Mouse (Mus musculus) heart, postnatal 0 days (tissue): ENCODE data around the gene Scfd2. TPM values are rescaled to one million over a fixed set of nuclear protein-coding genes. Genes with fewer than 3 reads are reported as not detected.

Experiments
- ATAC-seq: fragments of 200-750 bp; cut with Nextera tagmentation; 2 replicates; pipeline ENCODE4 v1.8.0; 2017; ENCODE audit warnings: low read depth, moderate number of reproducible peaks, moderate library complexity; ENCODE audit not compliant: insufficient read depth
- DNase-seq: peaks from one replicate; pipeline ENCODE4 v3.0.0-alpha.2; 2016; ENCODE audit warnings: low spot score
- H3K27ac ChIP-seq: fragments of 300-500 bp; sonication (generic); 2 replicates; pipeline ENCODE4 v1.5.1; 2014; ENCODE audit warnings: low read depth, mild to moderate bottlenecking
- H3K27me3 ChIP-seq: fragments of 300-500 bp; sonication (generic); 2 replicates; pipeline ENCODE4 v1.6.1; 2014; ENCODE audit warnings: low read length, mixed read lengths; ENCODE audit not compliant: control insufficient read depth, insufficient read depth
- H3K36me3 ChIP-seq: fragments of 300-500 bp; sonication (generic); replicated peaks from 2 replicates; pipeline ENCODE4 v1.6.1; 2014; ENCODE audit warnings: low read length, mixed read lengths; ENCODE audit not compliant: control insufficient read depth, insufficient read depth
- H3K4me1 ChIP-seq: fragments of 300-500 bp; sonication (generic); 2 replicates; pipeline ENCODE4 v1.6.1; 2014; ENCODE audit warnings: antibody characterized with exemption; ENCODE audit not compliant: control insufficient read depth, insufficient read depth
- H3K4me2 ChIP-seq: fragments of 300-500 bp; sonication (generic); 2 replicates; pipeline ENCODE4 v1.6.1; 2014; ENCODE audit warnings: low read depth, mild to moderate bottlenecking, low read length, moderate library complexity
- H3K4me3 ChIP-seq: fragments of 300-500 bp; sonication (generic); 2 replicates; pipeline ENCODE4 v1.5.1; 2014; ENCODE audit warnings: low read depth, low read length
- H3K9ac ChIP-seq: fragments of 300-500 bp; sonication (generic); replicated peaks from 2 replicates; pipeline ENCODE4 v1.6.1; 2014; ENCODE audit warnings: low read depth, low read length, mixed read lengths
- H3K9me3 ChIP-seq: fragments of 300-500 bp; sonication (generic); replicated peaks from 2 replicates; pipeline ENCODE4 v1.6.1; 2016; ENCODE audit warnings: low read length; ENCODE audit not compliant: control insufficient read depth
- CTCF ChIP-seq: IDR thresholded peaks from 2 replicates; pipeline ENCODE4 v1.5.1; 2016; ENCODE audit warnings: antibody characterized with exemption, control low read depth, low read depth
- EP300 ChIP-seq: IDR thresholded peaks from 2 replicates; pipeline ENCODE4 v1.6.1; 2016; ENCODE audit warnings: antibody characterized with exemption, low read depth
- WGBS: fragments of 180-500 bp; shearing (Covaris S2); extraction: QIAGEN DNeasy Blood & Tissue Kit; methylation state at CpG from one replicate; pipeline ENCODE4 v1.1.7; 2014; 5-methylcytosine and 5-hydroxymethylcytosine counted together
- polyA plus RNA-seq: library from polyadenylated mRNA; unstranded; fragments of >200 nt; fragmentation: Nextera tagmentation; extraction: Ambion mirVana; gene quantifications from 2 replicates; pipeline ENCODE4 v1.2.1, GENCODE M21; 2015
- total RNA-seq: library from RNA; depleted of rRNA; stranded (reverse); fragments of >200 nt; gene quantifications from 2 replicates; pipeline ENCODE4 v1.2.3, GENCODE M21; 2014; ENCODE audit warnings: low replicate concordance; rRNA removed

The Scfd2 gene
- total and polyA plus RNA-seq, 2 experiments from 2014 or later: 14.2 to 24.3 TPM

DNA sequence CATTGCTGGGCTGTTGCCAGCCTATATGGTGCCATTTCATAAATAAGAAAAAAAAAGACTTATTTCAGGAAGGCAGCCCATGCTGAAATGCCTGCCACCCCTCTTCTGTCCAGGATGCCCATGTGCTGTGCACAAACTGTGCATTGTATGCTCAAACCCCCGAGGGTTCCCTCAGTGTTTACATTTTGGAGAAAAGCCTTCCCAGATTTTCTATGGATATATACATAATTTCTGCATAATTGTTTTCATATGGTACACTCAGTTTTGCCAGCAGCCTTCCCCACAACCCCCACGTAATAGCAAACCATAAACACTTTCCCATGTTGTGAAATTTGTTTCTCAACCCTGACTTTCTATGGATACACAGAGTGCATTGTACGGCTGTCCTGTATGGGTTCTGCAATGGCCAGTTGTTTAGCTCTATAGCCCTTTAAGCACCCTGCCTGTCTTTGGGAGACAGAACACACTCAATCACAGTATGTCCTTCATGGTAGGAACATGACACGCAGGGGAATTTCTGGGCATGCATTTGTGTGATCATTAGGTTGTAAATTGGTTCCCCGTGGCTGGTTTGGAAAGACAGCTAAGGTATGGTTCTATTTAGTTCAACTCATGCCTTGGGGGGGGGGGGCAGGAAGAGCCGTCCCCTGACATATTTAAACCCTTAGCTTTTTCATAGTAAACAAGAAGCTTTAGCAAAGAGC, 372.5 kb downstream of the Scfd2 start:
- Histone ChIP-seq H3K4me1 (peaks cover 35% of the 10 kb centered on the region), H3K36me3 (no peaks in the 10 kb centered on the region), H3K27ac (no peak overlapping the region), H3K9ac (no peak overlapping the region), H3K9me3 (no peaks in the 10 kb centered on the region), H3K27me3 (no peaks in the 10 kb centered on the region), H3K4me3 (no peak overlapping the region), H3K4me2 (no peak overlapping the region)
- no peak for DNase-seq
- no peak for TF ChIP-seq EP300
- no peak for TF ChIP-seq CTCF
- WGBS: 88% methylated on average over 6 of the region's 6 CpGs
- no peak for ATAC-seq

DNA sequence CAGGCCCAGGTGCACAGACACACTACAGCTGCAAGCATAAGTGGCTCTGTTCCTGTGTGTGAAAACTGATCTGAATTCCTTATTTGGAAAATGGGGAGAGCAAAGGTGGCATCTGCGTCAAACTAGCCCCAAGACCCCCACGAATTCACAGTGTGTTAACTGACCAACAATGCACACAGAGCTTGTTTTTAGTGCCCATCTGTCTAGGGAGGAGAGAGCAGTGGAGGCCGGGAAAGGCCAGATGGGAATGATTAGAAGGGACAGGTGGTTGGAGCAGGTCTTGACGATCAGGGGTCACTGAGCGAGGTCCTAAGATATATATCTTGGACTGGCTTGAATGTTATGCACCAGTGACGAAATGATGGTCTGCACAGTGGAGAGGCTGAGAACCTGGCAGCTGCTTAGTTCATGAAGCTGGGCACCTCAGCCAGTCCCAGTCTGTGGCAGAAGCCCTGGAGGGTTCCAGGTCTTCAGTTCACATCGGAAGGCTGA, 375.7 kb downstream of the Scfd2 start:
- no peaks in the 10 kb centered on the region for H3K36me3 ChIP-seq
- H3K27me3 ChIP-seq: no peaks in the 10 kb centered on the region
- DNase-seq: no peak
- no peak overlapping the region for H3K27ac ChIP-seq
- H3K4me2 ChIP-seq: no peak overlapping the region
- H3K4me3 ChIP-seq: no peak overlapping the region
- H3K4me1 ChIP-seq: peaks cover 10% of the 10 kb centered on the region; the same call in 1 of the 2 replicates
- 69% methylated on average over 7 of the region's 7 CpGs for WGBS
- no peak for ATAC-seq
- TF ChIP-seq CTCF: no peak
- TF ChIP-seq EP300: no peak
- no peaks in the 10 kb centered on the region for H3K9me3 ChIP-seq
- no peak overlapping the region for H3K9ac ChIP-seq

Other genes starting within 250 kb of the Scfd2 start
- gene Fip1l1, start 3.7 kb upstream of the Scfd2 start, total RNA-seq: 27.0 and 35.8 TPM in 2 replicates
- 37.5 and 38.7 TPM in 2 replicates for gene Fip1l1, start 3.7 kb upstream of the Scfd2 start, polyA plus RNA-seq
- gene Lnx1, start 171.2 kb upstream of the Scfd2 start, total RNA-seq: 1.9 and 3.5 TPM in 2 replicates
- 1.3 and 2.2 TPM in 2 replicates for gene Lnx1, start 171.2 kb upstream of the Scfd2 start, polyA plus RNA-seq